Mouse (Mus musculus) E14TG2a.4 (cell line): ENCODE data around the gene D11Wsu47e.

Experiments used
- CTCF ChIP-seq: conservative IDR thresholded peaks from 2 replicates; pipeline ENCODE4 v1.5.1; 2014; ENCODE audit warnings: low read length
- NANOG ChIP-seq: IDR thresholded peaks from 2 replicates; pipeline ENCODE4 v1.6.1; 2014; ENCODE audit warnings: borderline replicate concordance, low read length, mixed read lengths
- POU5F1 ChIP-seq: IDR thresholded peaks from 2 replicates; pipeline ENCODE4 v1.6.1; 2014; ENCODE audit warnings: low read length, borderline replicate concordance

DNA sequence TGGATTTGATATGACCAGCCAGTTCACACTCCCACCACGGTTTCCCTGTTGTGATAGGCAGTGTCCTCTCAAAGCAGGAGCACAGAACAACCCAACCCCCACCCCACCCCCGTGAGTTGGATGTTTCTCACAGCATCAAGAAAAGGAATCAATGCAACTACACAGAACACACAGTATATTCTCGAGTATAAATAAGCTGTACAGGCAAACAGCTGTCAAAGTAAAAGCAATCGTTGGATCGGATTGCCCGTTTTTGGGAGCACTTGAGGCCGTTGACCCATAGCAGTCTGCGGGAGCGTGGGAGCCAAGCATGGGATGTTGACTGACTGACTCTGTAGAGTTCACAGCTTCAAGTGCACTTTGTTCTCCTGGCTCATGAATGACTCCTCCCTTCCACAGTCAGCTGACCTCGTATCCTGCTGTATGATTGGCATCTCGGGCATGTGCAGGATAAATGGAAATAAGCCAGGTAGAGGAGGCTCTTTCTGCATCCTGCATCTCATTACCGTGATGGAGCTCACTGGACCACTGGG, 13.9 kb downstream of the D11Wsu47e start:
- TF ChIP-seq CTCF (no peak), POU5F1 (no peak), NANOG (no peak)
